Mouse (Mus musculus) urinary bladder, postnatal 36 days (tissue): ENCODE data around the gene Spef1.

Experiments used
- DNase-seq, 2 experiments: peaks; one replicate each; pipeline ENCODE4 v3.0.0; 2022; ENCODE audit warnings: low spot score in 2 of 2, mixed read lengths in 1 of 2

Gene Spef1

GRCm38 (mm10) chr2:131206778-131207177 lies 19.7 kb upstream of the Spef1 start, which contains the start of gene Ap5s1:
Gene Ap5s1, plus strand, starts transcription at chr2:131207078.
- no peak for DNase-seq

- no peak for DNase-seq
Measured at GRCm38 (mm10) chr2:131205521-131206182, 18.6 kb upstream of the Spef1 start.

GRCm38 (mm10) chr2:131204410-131204981 lies 17.4 kb upstream of the Spef1 start:
- DNase-seq = peak; percentile 97 to 98

- DNase-seq = peak; percentile 32 to 38
Measured at GRCm38 (mm10) chr2:131203816-131204409, 16.8 kb upstream of the Spef1 start.

- DNase-seq = no peak
Measured at GRCm38 (mm10) chr2:131201262-131201661, 14.2 kb upstream of the Spef1 start.

GRCm38 (mm10) chr2:131200710-131201109 lies 13.6 kb upstream of the Spef1 start:
- no peak for DNase-seq

GRCm38 (mm10) chr2:131196606-131197316 lies 9.7 kb upstream of the Spef1 start:
- no peak for DNase-seq

- no peak for DNase-seq
Measured at GRCm38 (mm10) chr2:131191005-131191390, 3.9 kb upstream of the Spef1 start.

- DNase-seq = no peak
Measured at GRCm38 (mm10) chr2:131190344-131191004, 3.4 kb upstream of the Spef1 start.

- no peak for DNase-seq
Measured at GRCm38 (mm10) chr2:131189521-131190309, 2.6 kb upstream of the Spef1 start.

- DNase-seq = no peak
Measured at GRCm38 (mm10) chr2:131188311-131188710, 1.2 kb upstream of the Spef1 start.

- DNase-seq = no peak
Measured at GRCm38 (mm10) chr2:131187602-131187922, 480 bp upstream of the Spef1 start.

GRCm38 (mm10) chr2:131186343-131186742 lies 739 bp downstream of the Spef1 start:
- no peak for DNase-seq

- peak; percentile 83 to 84 for DNase-seq
Measured at GRCm38 (mm10) chr2:131179990-131180587, 7.0 kb downstream of the Spef1 start, which contains the start of gene Cenpb. Gene Cenpb, minus strand, starts transcription at chr2:131180067.

- DNase-seq = peak in 1 of 2 experiments; percentile 59
Measured at GRCm38 (mm10) chr2:131179246-131179886, 7.7 kb downstream of the Spef1 start.

GRCm38 (mm10) chr2:131178828-131179245 lies 8.2 kb downstream of the Spef1 start:
- no peak for DNase-seq

- no peak for DNase-seq
Measured at GRCm38 (mm10) chr2:131177932-131178331, 9.2 kb downstream of the Spef1 start.

- peak in 1 of 2 experiments; percentile 61 for DNase-seq
Measured at GRCm38 (mm10) chr2:131176491-131176890, 10.6 kb downstream of the Spef1 start.

GRCm38 (mm10) chr2:131175945-131176309 lies 11.2 kb downstream of the Spef1 start:
- DNase-seq = no peak

- DNase-seq = no peak
Measured at GRCm38 (mm10) chr2:131175286-131175944, 11.7 kb downstream of the Spef1 start.
